Mouse (Mus musculus): Measurements from ENCODE around the gene Anks1b.

The Anks1b gene

GRCm38 (mm10) chr10:90719996-90720395 is 846.7 kb downstream of the Anks1b start:
- no peak for DNase-seq (ENCODE audit: extremely low spot score, low read depth, low spot score)

GRCm38 (mm10) chr10:90723071-90723494 is 849.8 kb downstream of the Anks1b start:
- no peak for DNase-seq (ENCODE audit: extremely low spot score, low read depth, low spot score)

- no peak for DNase-seq (ENCODE audit: extremely low spot score, low read depth, low spot score)
These were observed 850.6 kb downstream of the Anks1b start for GRCm38 (mm10) chr10:90723941-90724341.

GRCm38 (mm10) chr10:90724931-90725330 is 851.6 kb downstream of the Anks1b start:
- DNase-seq (ENCODE audit: extremely low spot score, low read depth, low spot score) = no peak

GRCm38 (mm10) chr10:90728401-90729358 is 855.4 kb downstream of the Anks1b start:
- peak; percentile 70 for DNase-seq (ENCODE audit: extremely low spot score, low read depth, low spot score)

- DNase-seq (ENCODE audit: extremely low spot score, low read depth, low spot score) = no peak
These were observed 856.2 kb downstream of the Anks1b start for GRCm38 (mm10) chr10:90729527-90729926.

GRCm38 (mm10) chr10:90732823-90733222 is 859.5 kb downstream of the Anks1b start:
- DNase-seq (ENCODE audit: extremely low spot score, low read depth, low spot score) = no peak

- no peak for DNase-seq (ENCODE audit: extremely low spot score, low read depth, low spot score)
These were observed 860.3 kb downstream of the Anks1b start for GRCm38 (mm10) chr10:90733632-90734031.

GRCm38 (mm10) chr10:90738475-90738874 is 865.2 kb downstream of the Anks1b start:
- no peak for DNase-seq (ENCODE audit: extremely low spot score, low read depth, low spot score)

GRCm38 (mm10) chr10:90740956-90741355 is 867.6 kb downstream of the Anks1b start:
- no peak for DNase-seq (ENCODE audit: extremely low spot score, low read depth, low spot score)

- no peak for DNase-seq (ENCODE audit: extremely low spot score, low read depth, low spot score)
These were observed 878.6 kb downstream of the Anks1b start for GRCm38 (mm10) chr10:90751889-90752288.

- DNase-seq (ENCODE audit: extremely low spot score, low read depth, low spot score) = no peak
These were observed 879.8 kb downstream of the Anks1b start for GRCm38 (mm10) chr10:90753106-90753505.

GRCm38 (mm10) chr10:90757773-90758172 is 884.5 kb downstream of the Anks1b start:
- no peak for DNase-seq (ENCODE audit: extremely low spot score, low read depth, low spot score)

GRCm38 (mm10) chr10:90759929-90760328 is 886.6 kb downstream of the Anks1b start:
- DNase-seq (ENCODE audit: extremely low spot score, low read depth, low spot score) = no peak

- DNase-seq (ENCODE audit: extremely low spot score, low read depth, low spot score) = no peak
These were observed 893.0 kb downstream of the Anks1b start for GRCm38 (mm10) chr10:90766261-90766660.

- no peak for DNase-seq (ENCODE audit: extremely low spot score, low read depth, low spot score)
These were observed 897.2 kb downstream of the Anks1b start for GRCm38 (mm10) chr10:90770403-90770955.

GRCm38 (mm10) chr10:90771046-90771445 is 897.7 kb downstream of the Anks1b start:
- DNase-seq (ENCODE audit: extremely low spot score, low read depth, low spot score) = no peak

GRCm38 (mm10) chr10:90771471-90772226 is 898.3 kb downstream of the Anks1b start:
- peak; percentile 10 for DNase-seq (ENCODE audit: extremely low spot score, low read depth, low spot score)

GRCm38 (mm10) chr10:90779561-90780400 is 906.5 kb downstream of the Anks1b start:
- DNase-seq (ENCODE audit: extremely low spot score, low read depth, low spot score) = no peak

- DNase-seq (ENCODE audit: extremely low spot score, low read depth, low spot score) = no peak
These were observed 911.8 kb downstream of the Anks1b start for GRCm38 (mm10) chr10:90784981-90785650.

Measured in hindlimb bud, embryonic 11.5 days (tissue).